In the genomic region with DNA sequence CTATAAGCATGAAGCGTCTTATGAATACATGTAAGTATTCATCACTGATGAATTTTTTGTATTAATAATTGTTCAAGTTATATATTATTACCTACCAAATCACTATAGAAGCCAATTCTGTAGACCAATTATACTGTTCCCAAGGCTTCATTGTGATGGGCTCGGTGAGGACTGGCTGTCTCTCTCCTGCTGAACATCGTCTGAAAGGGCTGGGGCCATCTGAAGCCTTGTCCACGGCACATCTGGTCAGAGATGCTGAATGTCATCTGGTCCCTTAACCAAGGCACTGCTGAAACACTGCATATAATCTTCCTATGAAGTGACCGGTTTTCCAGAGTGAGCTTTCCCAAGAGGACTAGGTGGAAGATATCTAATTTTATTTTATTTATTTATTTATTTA, we compare ENCODE assay signal across 23 mouse cellular contexts.
"Had no signal": no experiment of that assay in that cellular context is flagged by ENCODE, and none has a peak within 500 bp of the region (broad histone marks: within the 10 kb centered on the region; RNA-seq: fewer than 3 reads in every experiment).

No protein-coding gene starts in this region.

- H3K9ac ChIP-seq: heart, embryonic 12.5 days; hindbrain, embryonic 13.5 days; hindbrain, embryonic 15.5 days; kidney, embryonic 15.5 days; limb, embryonic 13.5 days; limb, embryonic 15.5 days had no signal

- H3K4me3 ChIP-seq: heart, embryonic 10.5 days; heart, embryonic 12.5 days; hindbrain, embryonic 13.5 days; hindbrain, embryonic 15.5 days; kidney, embryonic 15.5 days; limb, embryonic 13.5 days; limb, embryonic 15.5 days had no signal

- H3K4me2 ChIP-seq: heart, embryonic 12.5 days; hindbrain, embryonic 13.5 days; hindbrain, embryonic 15.5 days; kidney, embryonic 15.5 days; limb, embryonic 13.5 days; limb, embryonic 15.5 days had no signal

- ATAC-seq: hindbrain, postnatal 0 days; intestine, embryonic 16.5 days had no signal

- H3K27ac ChIP-seq: heart, embryonic 10.5 days; hindbrain, embryonic 13.5 days; hindbrain, embryonic 15.5 days; hindbrain, postnatal 0 days; kidney, embryonic 15.5 days; kidney, postnatal 0 days; limb, embryonic 13.5 days; limb, embryonic 15.5 days had no signal

- H3K4me1 ChIP-seq: heart, embryonic 10.5 days; heart, embryonic 12.5 days; hindbrain, embryonic 13.5 days; hindbrain, embryonic 15.5 days; kidney, embryonic 15.5 days; limb, embryonic 13.5 days; limb, embryonic 15.5 days had no signal

- H3K36me3 ChIP-seq: heart, embryonic 10.5 days; heart, embryonic 12.5 days; hindbrain, embryonic 13.5 days; hindbrain, embryonic 15.5 days; kidney, embryonic 15.5 days; limb, embryonic 13.5 days; limb, embryonic 15.5 days had no signal

- H3K27me3 ChIP-seq: heart, embryonic 12.5 days; hindbrain, embryonic 13.5 days; hindbrain, embryonic 15.5 days; kidney, embryonic 15.5 days; limb, embryonic 13.5 days; limb, embryonic 15.5 days had no signal

- H3K9me3 ChIP-seq: heart, embryonic 10.5 days; heart, embryonic 12.5 days; hindbrain, embryonic 13.5 days; hindbrain, embryonic 15.5 days; kidney, embryonic 15.5 days; limb, embryonic 13.5 days; limb, embryonic 15.5 days had no signal

- DNase-seq: gastrocnemius, postnatal 14 days; gastrocnemius, postnatal 36 days; heart, adult 18-20 months; heart, postnatal 10 days; heart, postnatal 36 days; kidney, adult 11 months; kidney, adult 2 months; kidney, adult 9 months; kidney, postnatal 14 days; kidney, postnatal 36 days; layer of hippocampus, adult 9-11 months; layer of hippocampus, postnatal 36 days; left cerebral cortex, postnatal 4 days had no signal
